Mouse (Mus musculus) cerebellum, adult 11-12 months (tissue): ENCODE data around the gene Clec2l.

ENCODE experiments used
- DNase-seq: peaks from one replicate; pipeline ENCODE4 v3.0.0; 2022

The Clec2l gene

DNA sequence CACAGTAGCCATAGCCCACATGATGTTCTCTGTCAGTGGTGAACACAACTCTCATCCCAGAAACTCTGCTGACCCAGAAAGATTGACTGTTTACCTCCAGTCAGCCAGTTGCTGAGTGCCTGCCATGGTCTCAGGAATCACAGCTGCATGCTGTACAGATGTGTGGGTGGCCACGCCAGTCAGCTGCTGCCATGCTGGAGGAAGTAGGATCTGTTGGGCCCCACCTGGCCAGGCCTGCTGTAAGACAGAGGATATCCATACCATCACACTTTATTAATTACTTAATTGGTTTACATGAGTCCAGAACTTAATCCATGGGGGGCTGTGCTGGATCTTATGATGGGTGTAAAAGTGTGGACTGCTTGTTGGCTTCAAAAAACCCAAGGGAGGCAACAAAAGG is 58.5 kb downstream of the Clec2l start:
- no peak for DNase-seq

- no peak for DNase-seq
Observed at GRCm38 (mm10) chr6:38725515-38725914, 62.6 kb downstream of the Clec2l start.
